Mouse (Mus musculus): ENCODE measurements at regions not wholly inside any gene's neighbourhood (a gene's known extent, or its start where the extent isn't known, plus 50 kb on each side); places are given as distances from the start of the nearest gene placed in this dataset.

DNA sequence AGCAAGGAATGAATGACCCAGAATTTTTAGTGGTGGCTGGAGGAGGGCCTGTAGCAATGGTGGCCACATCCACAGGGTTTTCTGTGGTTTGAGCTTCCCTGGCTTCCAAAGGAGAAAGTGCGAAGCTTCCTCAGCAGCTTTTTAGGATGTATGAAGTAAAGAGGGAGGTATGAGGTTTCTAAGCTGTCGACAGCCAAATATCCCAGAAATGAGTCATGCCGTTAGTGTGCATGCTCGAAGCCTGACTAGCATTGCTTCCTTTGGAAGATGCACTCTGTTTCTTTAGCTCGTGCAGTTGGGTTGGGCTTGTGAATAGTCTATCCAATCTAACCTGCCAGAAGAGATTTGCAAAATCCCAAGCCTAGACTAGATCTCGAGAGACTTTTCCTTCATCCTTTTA, 240.8 kb upstream of the Cxadr start:
- 94% methylated on average over 6 of the region's 6 CpGs for WGBS
- H3K27ac ChIP-seq: no peak overlapping the region
- ATAC-seq (ENCODE audit: low FRiP score): no peak
- H3K4me1 ChIP-seq: no peaks in the 10 kb centered on the region
- H3K9ac ChIP-seq: no peak overlapping the region
- no peaks in the 10 kb centered on the region for H3K9me3 ChIP-seq (replicated peaks)
- no peaks in the 10 kb centered on the region for H3K27me3 ChIP-seq
- no peaks in the 10 kb centered on the region for H3K36me3 ChIP-seq
- H3K4me3 ChIP-seq: no peak overlapping the region
- H3K4me2 ChIP-seq (replicated peaks): no peak overlapping the region

DNA sequence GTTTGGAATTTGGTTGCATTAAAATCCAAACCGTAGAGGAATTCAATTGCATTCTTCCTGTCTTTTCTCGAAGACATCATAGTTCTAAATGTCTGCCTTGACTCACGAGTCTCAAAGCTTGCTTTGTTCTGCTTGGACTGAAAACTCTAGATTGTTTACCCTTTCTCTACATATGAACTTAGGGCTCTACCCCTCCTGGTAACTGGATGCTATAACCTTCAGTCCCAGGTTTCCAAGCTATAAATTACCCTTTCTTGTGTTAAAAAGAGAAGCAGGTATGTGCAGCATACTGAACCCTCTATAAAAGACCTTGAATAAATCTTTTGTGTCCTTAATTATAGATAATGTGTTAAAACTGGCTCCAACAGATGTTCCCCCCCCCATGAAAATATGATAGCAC, 243.7 kb upstream of the Cxadr start:
- Histone ChIP-seq H3K4me1 (no peaks in the 10 kb centered on the region), H3K4me3 (no peak overlapping the region), H3K36me3 (no peaks in the 10 kb centered on the region), H3K27ac (no peak overlapping the region), H3K9me3 (replicated peaks) (no peaks in the 10 kb centered on the region), H3K27me3 (no peaks in the 10 kb centered on the region), H3K9ac (no peak overlapping the region), H3K4me2 (replicated peaks) (no peak overlapping the region)
- 73% methylated on average over 3 of the region's 3 CpGs for WGBS
- no peak for ATAC-seq (ENCODE audit: low FRiP score)

DNA sequence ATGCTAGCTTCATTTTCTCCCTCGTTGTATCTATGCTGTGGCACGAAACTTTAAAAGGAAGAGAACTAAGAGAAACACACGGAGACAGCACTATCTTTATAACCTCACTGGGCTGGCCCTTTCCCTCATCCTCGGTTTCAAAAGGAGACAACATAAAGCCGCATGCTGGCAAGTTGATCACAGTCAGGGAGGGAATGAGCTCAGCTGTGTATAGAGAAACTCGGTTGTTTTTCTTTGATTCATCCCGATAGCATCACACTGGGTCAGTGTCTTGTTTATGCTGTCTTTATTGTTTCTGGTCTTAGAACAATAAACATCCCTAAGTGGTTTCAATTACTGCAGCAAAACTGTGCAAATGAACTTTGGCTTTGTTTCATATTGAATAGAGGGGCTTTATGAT, 249.2 kb upstream of the Cxadr start:
- ATAC-seq (ENCODE audit: low FRiP score): no peak
- H3K4me1 ChIP-seq: no peaks in the 10 kb centered on the region
- no peaks in the 10 kb centered on the region for H3K36me3 ChIP-seq
- WGBS: 51% methylated on average over 7 of the region's 7 CpGs
- H3K9me3 ChIP-seq (replicated peaks): no peaks in the 10 kb centered on the region
- H3K27ac ChIP-seq: no peak overlapping the region
- H3K27me3 ChIP-seq: no peaks in the 10 kb centered on the region
- H3K9ac ChIP-seq: no peak overlapping the region
- H3K4me3 ChIP-seq: no peak overlapping the region
- H3K4me2 ChIP-seq (replicated peaks): no peak overlapping the region

DNA sequence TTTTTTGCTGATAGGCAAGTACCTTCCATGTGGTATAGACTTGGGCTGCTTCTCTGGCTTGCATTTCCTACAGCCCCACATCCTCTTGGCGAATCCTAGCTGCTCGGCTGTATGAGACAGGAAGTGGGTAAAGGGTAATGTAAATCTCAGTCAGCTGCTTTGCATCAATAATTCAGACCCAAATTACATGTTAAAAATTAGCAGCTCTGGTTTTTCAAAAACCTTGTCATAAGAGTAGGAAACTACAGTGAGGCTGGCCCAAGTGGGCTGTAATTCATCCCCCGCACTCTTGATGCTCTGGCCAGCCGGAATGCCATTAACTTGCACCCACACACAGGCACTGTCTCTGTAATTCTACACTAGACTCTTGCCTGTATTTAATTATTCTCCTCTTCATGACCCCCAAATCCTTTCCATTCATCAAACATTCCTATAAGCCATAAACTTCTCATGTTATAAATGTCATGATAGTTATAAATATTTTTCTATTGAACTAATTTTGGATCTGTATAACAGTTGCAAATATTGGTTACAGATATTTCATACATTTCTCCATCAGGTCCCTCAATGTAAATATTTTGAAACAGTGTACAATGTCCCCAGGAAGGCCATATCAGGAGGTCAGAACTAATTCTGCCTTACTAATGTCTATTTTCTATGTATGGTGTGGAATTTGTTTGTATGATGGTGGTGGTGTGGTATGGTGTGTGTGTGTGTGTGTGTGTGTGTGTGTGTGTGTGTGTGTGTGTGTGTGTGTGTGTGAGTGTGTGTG, 261.0 kb upstream of the Cxadr start:
- 72% methylated on average over 4 of the region's 4 CpGs for WGBS
- Histone ChIP-seq H3K4me1 (no peaks in the 10 kb centered on the region), H3K4me3 (no peak overlapping the region), H3K27me3 (no peaks in the 10 kb centered on the region), H3K9ac (no peak overlapping the region), H3K9me3 (replicated peaks) (no peaks in the 10 kb centered on the region), H3K27ac (no peak overlapping the region), H3K4me2 (replicated peaks) (no peak overlapping the region), H3K36me3 (no peaks in the 10 kb centered on the region)
- no peak for ATAC-seq (ENCODE audit: low FRiP score)

DNA sequence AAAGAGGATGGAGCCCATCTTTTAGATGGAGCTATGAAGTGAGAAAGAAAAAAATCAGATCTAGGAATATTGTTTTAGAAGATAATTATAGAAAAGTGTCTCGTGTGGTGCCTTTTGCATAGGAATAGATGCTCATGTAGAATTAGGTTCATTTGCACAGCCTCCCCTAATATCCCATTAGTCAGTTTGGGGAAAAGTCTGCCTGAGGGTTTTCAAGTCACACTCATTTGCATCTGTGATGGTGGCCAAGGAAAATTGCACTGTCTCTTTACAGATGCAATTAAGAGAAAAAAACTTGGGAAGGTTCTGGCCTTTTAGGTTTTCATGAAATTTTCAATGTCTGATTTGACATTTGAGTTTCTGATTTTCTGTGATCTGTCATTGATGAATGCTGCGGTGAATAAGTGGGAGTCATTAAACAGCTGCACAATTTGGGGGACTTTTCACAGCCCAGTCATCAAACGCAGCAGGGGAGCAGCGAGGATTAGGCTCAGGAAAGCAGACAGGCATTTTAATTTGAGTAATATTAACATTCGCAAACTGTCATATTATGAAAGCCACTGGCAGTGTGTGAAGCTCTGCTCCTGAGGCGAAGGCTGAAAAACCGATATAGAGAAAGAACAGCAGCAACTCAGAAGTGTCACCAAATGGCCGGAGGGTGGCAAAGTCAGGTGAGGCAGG, 281.5 kb upstream of the Cxadr start:
- peak; percentile 66; the same call in 1 of the 2 replicates for ATAC-seq (ENCODE audit: low FRiP score)
- H3K27ac ChIP-seq: peak overlapping the region; percentile 7; the same call in 1 of the 2 replicates
- H3K9me3 ChIP-seq (replicated peaks): no peaks in the 10 kb centered on the region
- no peak overlapping the region for H3K9ac ChIP-seq
- 50% methylated on average over 8 of the region's 8 CpGs for WGBS
- no peak overlapping the region for H3K4me2 ChIP-seq (replicated peaks)
- H3K27me3 ChIP-seq: no peaks in the 10 kb centered on the region
- H3K4me3 ChIP-seq: no peak overlapping the region
- no peaks in the 10 kb centered on the region for H3K36me3 ChIP-seq
- H3K4me1 ChIP-seq: no peaks in the 10 kb centered on the region

GRCm38 (mm10) chr16:78015401-78015800, 285.9 kb upstream of the Cxadr start:
- Histone ChIP-seq H3K4me3 (no peak overlapping the region), H3K4me2 (replicated peaks) (no peak overlapping the region), H3K9ac (no peak overlapping the region), H3K4me1 (no peaks in the 10 kb centered on the region), H3K9me3 (replicated peaks) (no peaks in the 10 kb centered on the region), H3K27ac (no peak overlapping the region), H3K36me3 (no peaks in the 10 kb centered on the region), H3K27me3 (no peaks in the 10 kb centered on the region)
- WGBS: 69% methylated on average over 2 of the region's 2 CpGs
- ATAC-seq (ENCODE audit: low FRiP score): no peak

DNA sequence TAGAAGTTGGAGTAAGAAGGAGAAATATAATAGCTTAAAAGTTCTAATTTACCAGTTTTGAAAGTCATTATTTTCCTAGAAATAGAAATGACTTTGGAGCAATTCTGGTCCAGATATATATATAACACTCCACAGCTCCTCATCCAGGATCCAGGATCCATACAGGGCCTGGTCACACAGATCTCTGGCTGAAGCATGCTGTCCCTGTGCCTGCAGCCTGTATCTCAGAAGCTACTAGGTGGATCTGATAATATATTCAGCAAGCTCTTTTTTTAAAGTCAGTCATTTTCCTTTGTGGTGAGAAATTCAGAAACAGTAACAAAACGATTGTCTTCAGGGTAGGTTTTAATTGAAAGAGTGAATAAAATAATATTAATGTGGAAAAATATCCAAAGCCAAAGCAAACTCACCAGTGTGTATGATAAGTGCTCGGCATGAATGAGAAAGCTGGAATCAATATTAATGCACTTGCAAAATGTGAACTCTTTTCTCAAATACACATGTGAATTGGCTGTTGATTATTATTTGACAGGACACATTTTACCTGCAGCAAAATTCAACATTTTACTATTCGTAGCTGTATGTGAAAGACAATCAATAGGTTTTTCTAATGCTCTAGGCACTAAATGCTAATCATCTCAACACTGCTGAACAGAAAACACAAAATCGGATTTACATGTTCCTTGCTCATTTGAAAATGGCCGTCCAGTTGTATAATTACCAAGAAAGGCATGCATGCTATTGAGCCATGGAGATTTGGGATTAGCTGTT, 288.1 kb upstream of the Cxadr start:
- Histone ChIP-seq H3K9me3 (replicated peaks) (no peaks in the 10 kb centered on the region), H3K9ac (no peak overlapping the region), H3K36me3 (no peaks in the 10 kb centered on the region), H3K27me3 (no peaks in the 10 kb centered on the region), H3K27ac (no peak overlapping the region), H3K4me3 (no peak overlapping the region), H3K4me1 (no peaks in the 10 kb centered on the region), H3K4me2 (replicated peaks) (no peak overlapping the region)
- ATAC-seq (ENCODE audit: low FRiP score): no peak
- WGBS: 75% methylated on average over 5 of the region's 5 CpGs

DNA sequence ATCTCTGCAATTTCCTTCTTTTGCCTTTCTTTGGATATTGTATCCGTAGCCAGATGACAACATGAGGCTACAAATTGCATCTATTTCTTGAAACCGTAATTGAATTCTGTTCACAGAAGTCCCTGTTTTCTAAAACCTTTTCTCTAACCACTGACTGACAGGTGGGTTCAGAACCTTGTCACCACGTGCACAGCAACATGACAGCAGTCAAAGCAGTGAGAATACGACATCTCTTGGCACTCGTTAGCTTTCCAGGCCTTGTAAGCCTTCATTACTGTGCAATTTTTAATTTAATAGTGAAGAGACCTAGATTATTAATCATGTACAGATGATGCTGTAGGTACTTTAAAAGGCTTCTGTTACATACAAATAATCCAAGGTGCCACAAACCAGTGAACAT, 297.3 kb upstream of the Cxadr start:
- no peak overlapping the region for H3K4me2 ChIP-seq (replicated peaks)
- H3K9me3 ChIP-seq (replicated peaks): no peaks in the 10 kb centered on the region
- no peak for ATAC-seq (ENCODE audit: low FRiP score)
- no peak overlapping the region for H3K9ac ChIP-seq
- no peak overlapping the region for H3K4me3 ChIP-seq
- H3K4me1 ChIP-seq: no peaks in the 10 kb centered on the region
- H3K27me3 ChIP-seq: no peaks in the 10 kb centered on the region
- H3K36me3 ChIP-seq: no peaks in the 10 kb centered on the region
- no peak overlapping the region for H3K27ac ChIP-seq
- WGBS: 70% methylated on average over 5 of the region's 5 CpGs

GRCm38 (mm10) chr16:77992986-77993385, 308.3 kb upstream of the Cxadr start:
- no peaks in the 10 kb centered on the region for H3K4me1 ChIP-seq
- H3K4me3 ChIP-seq: no peak overlapping the region
- H3K27me3 ChIP-seq: no peaks in the 10 kb centered on the region
- H3K36me3 ChIP-seq: no peaks in the 10 kb centered on the region
- ATAC-seq (ENCODE audit: low FRiP score): no peak
- no peak overlapping the region for H3K9ac ChIP-seq
- no peaks in the 10 kb centered on the region; the same call in 1 of the 2 replicates for H3K9me3 ChIP-seq (replicated peaks)
- WGBS: 78% methylated on average over 4 of the region's 4 CpGs
- H3K27ac ChIP-seq: no peak overlapping the region
- no peak overlapping the region for H3K4me2 ChIP-seq (replicated peaks)

DNA sequence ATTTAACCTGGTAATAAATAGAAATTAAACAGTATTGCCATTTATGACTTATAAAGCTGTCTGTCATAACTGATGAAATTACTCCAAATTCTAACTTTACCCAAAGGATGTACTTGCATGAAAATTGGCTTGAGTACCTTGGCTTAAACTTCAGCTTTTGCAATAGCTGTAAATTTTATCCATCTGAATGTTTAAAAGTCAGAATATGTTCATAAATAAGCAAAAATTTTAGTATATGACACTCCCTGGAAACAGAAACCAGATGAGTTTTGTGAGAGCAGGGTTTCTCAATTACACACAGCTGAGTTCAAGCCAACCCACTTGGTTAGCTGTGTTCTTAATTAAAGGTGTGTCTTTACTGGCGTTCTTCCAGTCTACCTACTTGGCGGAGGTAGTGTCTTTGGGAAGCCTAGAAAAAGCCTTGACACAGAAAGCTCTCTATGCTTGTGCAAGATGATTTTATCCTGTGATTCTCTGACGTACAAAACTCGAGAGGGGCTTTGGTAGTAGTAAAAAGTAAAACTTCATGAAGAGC, 311.4 kb upstream of the Cxadr start:
- Histone ChIP-seq H3K27ac (no peak overlapping the region), H3K4me2 (replicated peaks) (no peak overlapping the region), H3K4me1 (no peaks in the 10 kb centered on the region), H3K4me3 (no peak overlapping the region), H3K27me3 (no peaks in the 10 kb centered on the region), H3K9me3 (replicated peaks) (no peaks in the 10 kb centered on the region; the same call in 1 of the 2 replicates), H3K36me3 (no peaks in the 10 kb centered on the region), H3K9ac (no peak overlapping the region)
- no peak for ATAC-seq (ENCODE audit: low FRiP score)
- 93% methylated on average over 4 of the region's 4 CpGs for WGBS

GRCm38 (mm10) chr16:77989139-77989538, 312.1 kb upstream of the Cxadr start:
- H3K4me2 ChIP-seq (replicated peaks): no peak overlapping the region
- H3K36me3 ChIP-seq: no peaks in the 10 kb centered on the region
- no peak for ATAC-seq (ENCODE audit: low FRiP score)
- H3K27me3 ChIP-seq: no peaks in the 10 kb centered on the region
- no peaks in the 10 kb centered on the region for H3K4me1 ChIP-seq
- no peaks in the 10 kb centered on the region; the same call in 1 of the 2 replicates for H3K9me3 ChIP-seq (replicated peaks)
- WGBS: 97% methylated on average over 5 of the region's 5 CpGs
- H3K27ac ChIP-seq: no peak overlapping the region
- H3K4me3 ChIP-seq: no peak overlapping the region
- no peak overlapping the region for H3K9ac ChIP-seq

DNA sequence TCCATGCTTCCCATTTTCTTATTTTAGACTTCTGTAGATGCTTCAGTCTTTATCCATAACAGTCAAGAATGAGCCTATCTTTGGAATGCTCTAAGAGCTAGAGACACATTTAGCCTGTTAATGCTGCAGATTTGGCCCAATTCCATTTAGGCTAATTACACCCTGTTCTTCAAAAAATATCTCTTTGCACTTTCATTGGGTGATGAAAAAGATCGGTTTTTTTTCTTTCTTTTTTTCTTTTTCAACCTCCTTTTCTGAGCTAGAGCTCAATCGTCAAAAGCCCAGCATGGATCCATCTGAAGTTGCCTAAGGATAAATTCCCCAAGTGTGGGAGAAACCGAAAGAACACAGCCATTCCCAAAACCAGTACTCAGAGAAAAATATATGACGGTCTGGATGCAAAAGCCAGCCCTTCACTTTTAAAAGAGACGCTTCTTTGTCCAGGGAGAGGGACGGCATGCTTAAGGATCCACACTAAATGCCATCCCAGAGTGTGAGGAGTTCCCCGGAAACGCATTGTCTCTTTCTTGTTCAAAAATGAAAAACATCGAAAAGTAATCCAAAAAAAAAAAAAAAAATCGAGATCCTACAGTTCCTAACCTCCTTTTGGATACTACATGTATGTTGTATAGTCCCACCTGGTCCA, 314.3 kb upstream of the Cxadr start:
- H3K4me2 ChIP-seq (replicated peaks): no peak overlapping the region
- WGBS: 60% methylated on average over 10 of the region's 10 CpGs

More for the DNA sequence above, 314.3 kb upstream of the Cxadr start:
- Histone ChIP-seq H3K27me3 (no peaks in the 10 kb centered on the region), H3K27ac (no peak overlapping the region), H3K9ac (no peak overlapping the region), H3K4me1 (no peaks in the 10 kb centered on the region), H3K4me3 (no peak overlapping the region), H3K9me3 (replicated peaks) (no peaks in the 10 kb centered on the region; the same call in 1 of the 2 replicates), H3K36me3 (no peaks in the 10 kb centered on the region)
- no peak for ATAC-seq (ENCODE audit: low FRiP score)

All from hindbrain, embryonic 12.5 days (tissue).